Mouse (Mus musculus) stomach, embryonic 14.5 days (tissue): ENCODE data around the gene Arrb1. TPM values are rescaled to one million over a fixed set of nuclear protein-coding genes. Genes with fewer than 3 reads are reported as not detected.

Experiments used
- ATAC-seq: fragments of 200-750 bp; cut with Nextera tagmentation; 2 replicates; pipeline ENCODE4 v1.8.0; 2017; ENCODE audit warnings: low read depth, moderate TSS enrichment; ENCODE audit not compliant: insufficient number of reproducible peaks, insufficient read depth, low FRiP score
- H3K27ac ChIP-seq: fragments of 300-500 bp; sonication (generic); 2 replicates; pipeline ENCODE4 v1.5.1; 2014; ENCODE audit warnings: mild to moderate bottlenecking, low read length, moderate library complexity, mixed read lengths
- H3K27me3 ChIP-seq: fragments of 300-500 bp; sonication (generic); 2 replicates; pipeline ENCODE4 v1.6.1; 2014; ENCODE audit warnings: low read length, control low read depth, mixed read lengths; ENCODE audit not compliant: control insufficient read depth, insufficient read depth
- H3K36me3 ChIP-seq: fragments of 300-500 bp; sonication (generic); 2 replicates; pipeline ENCODE4 v1.6.1; 2014; ENCODE audit warnings: mild to moderate bottlenecking, control low read depth, low read length, moderate library complexity, mixed read lengths; ENCODE audit not compliant: control insufficient read depth, insufficient read depth
- H3K4me1 ChIP-seq: fragments of 300-500 bp; sonication (generic); 2 replicates; pipeline ENCODE4 v1.6.1; 2014; ENCODE audit warnings: low read length, control low read depth, mixed read lengths; ENCODE audit not compliant: control insufficient read depth, insufficient read depth
- H3K4me2 ChIP-seq: fragments of 300-500 bp; sonication (generic); replicated peaks from 2 replicates; pipeline ENCODE4 v1.6.1; 2014; ENCODE audit warnings: low read depth, low read length, control low read depth
- H3K4me3 ChIP-seq: fragments of 300-500 bp; sonication (generic); 2 replicates; pipeline ENCODE4 v1.5.1; 2014; ENCODE audit warnings: low read depth, low read length, control low read depth
- H3K9ac ChIP-seq: fragments of 300-500 bp; sonication (generic); replicated peaks from 2 replicates; pipeline ENCODE4 v1.6.1; 2014; ENCODE audit warnings: low read depth, mild to moderate bottlenecking, control low read depth, low read length, moderate library complexity, mixed read lengths
- H3K9me3 ChIP-seq: fragments of 300-500 bp; sonication (generic); 2 replicates; pipeline ENCODE4 v1.6.1; 2016; ENCODE audit warnings: low read depth, low read length, control low read depth; ENCODE audit not compliant: control insufficient read depth
- WGBS: fragments of 180-500 bp; shearing (Covaris S2); extraction: QIAGEN DNeasy Blood & Tissue Kit; methylation state at CpG from one replicate; pipeline ENCODE4 v1.1.7; 2014; 5-methylcytosine and 5-hydroxymethylcytosine counted together
- polyA plus RNA-seq: library from polyadenylated mRNA; unstranded; fragments of >200 nt; fragmentation: Nextera tagmentation; extraction: Ambion mirVana; gene quantifications from 2 replicates; pipeline ENCODE4 v1.2.1, GENCODE M21; 2014

Arrb1 gene
- polyA plus RNA-seq, 1 experiment from 2014 or later = 5.4 TPM

DNA sequence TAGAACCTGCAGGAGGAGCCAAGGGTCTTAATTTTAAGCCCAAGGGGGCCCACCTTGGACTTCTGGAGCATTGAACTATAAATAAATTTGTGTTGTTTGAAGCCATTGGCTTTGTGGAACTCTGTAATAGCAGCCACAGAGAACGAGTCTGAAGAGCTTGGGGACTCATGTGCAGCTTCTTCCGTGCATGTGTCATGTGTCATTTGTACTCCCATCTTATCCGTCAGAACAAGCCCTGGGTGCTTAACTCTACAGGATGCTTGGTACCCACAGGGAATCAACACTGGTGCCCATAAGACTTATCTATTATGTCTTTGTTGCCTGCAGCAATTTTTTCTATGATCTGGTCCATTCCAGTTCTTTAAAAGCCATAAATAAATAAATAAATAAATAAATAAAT lies 43.0 kb downstream of the Arrb1 start:
- Histone ChIP-seq H3K4me3 (no peak overlapping the region), H3K36me3 (no peaks in the 10 kb centered on the region), H3K27me3 (no peaks in the 10 kb centered on the region), H3K27ac (no peak overlapping the region), H3K9ac (no peak overlapping the region), H3K9me3 (no peaks in the 10 kb centered on the region), H3K4me2 (no peak overlapping the region), H3K4me1 (peaks cover 10% of the 10 kb centered on the region; the same call in 1 of the 2 replicates)
- WGBS = 79% methylated on average over 3 of the region's 3 CpGs
- no peak for ATAC-seq

DNA sequence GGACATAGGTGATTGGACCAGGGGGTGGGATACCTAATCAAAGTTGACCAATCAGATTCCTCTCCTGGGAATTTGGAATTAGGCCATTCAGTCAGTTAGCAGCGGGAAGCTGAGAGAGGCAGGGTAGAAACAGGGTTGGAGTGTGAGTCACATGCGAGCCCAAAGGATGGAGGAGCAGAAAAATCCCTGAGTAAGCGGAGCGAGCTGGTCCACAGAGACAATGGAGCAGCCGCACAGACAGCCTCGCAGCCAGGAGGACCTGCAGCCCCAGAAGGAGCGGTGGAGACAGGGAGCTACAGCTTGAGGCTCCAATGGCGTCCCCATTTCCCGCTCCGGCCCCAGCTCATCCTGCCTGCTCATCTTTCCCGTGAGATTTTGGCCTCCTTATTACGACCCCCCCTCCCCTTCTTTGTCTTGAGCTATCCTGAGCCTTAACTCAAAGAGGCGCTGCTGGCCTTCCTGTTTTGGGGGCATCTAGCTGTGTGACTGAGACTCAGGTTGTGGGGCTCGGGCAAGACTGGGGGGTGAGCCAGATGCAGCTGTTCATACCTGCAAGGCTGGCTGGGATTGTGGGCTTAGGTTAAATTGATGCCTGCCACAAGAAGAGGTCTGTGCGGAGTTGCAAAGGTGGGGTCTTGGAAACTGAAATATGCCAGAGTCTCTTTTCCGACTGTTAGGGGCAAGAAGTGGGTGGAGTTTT lies 44.4 kb downstream of the Arrb1 start:
- WGBS = 24% methylated on average over 16 of the region's 16 CpGs
- no peak overlapping the region for H3K27ac ChIP-seq
- H3K4me1 ChIP-seq = peaks cover 10% of the 10 kb centered on the region; the same call in 1 of the 2 replicates
- no peak overlapping the region for H3K4me3 ChIP-seq
- H3K27me3 ChIP-seq = no peaks in the 10 kb centered on the region
- H3K4me2 ChIP-seq = no peak overlapping the region
- H3K9me3 ChIP-seq = no peaks in the 10 kb centered on the region
- H3K9ac ChIP-seq = no peak overlapping the region
- ATAC-seq = no peak
- no peaks in the 10 kb centered on the region for H3K36me3 ChIP-seq

DNA sequence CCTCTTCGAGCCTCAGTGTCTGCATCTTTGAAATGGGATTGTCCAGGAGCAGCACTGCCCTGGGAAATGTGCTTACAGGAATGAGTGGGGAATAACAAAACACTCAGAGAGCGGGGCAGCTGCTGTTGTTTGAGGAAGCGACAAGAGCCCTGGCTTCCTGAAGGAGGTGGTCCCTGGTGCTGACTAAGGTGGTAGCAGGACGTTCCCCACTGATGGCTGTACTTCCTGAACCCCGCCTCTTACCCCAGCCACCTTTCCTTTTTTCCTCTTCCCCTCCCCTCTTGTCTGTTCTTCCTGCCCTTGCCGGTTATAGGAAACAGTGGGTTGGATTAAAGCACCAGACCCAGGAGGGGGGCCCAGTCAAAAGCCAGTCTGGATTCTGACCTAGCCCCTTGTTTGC lies 45.0 kb downstream of the Arrb1 start:
- H3K36me3 ChIP-seq = peaks cover under 1% of the 10 kb centered on the region; the same call in 1 of the 2 replicates
- no peaks in the 10 kb centered on the region for H3K27me3 ChIP-seq
- no peak overlapping the region for H3K4me2 ChIP-seq
- no peak overlapping the region for H3K4me3 ChIP-seq
- peaks cover 10% of the 10 kb centered on the region; the same call in 1 of the 2 replicates for H3K4me1 ChIP-seq
- no peak overlapping the region for H3K9ac ChIP-seq
- no peak for ATAC-seq
- WGBS = 43% methylated on average over 6 of the region's 6 CpGs
- no peaks in the 10 kb centered on the region for H3K9me3 ChIP-seq
- H3K27ac ChIP-seq = no peak overlapping the region

DNA sequence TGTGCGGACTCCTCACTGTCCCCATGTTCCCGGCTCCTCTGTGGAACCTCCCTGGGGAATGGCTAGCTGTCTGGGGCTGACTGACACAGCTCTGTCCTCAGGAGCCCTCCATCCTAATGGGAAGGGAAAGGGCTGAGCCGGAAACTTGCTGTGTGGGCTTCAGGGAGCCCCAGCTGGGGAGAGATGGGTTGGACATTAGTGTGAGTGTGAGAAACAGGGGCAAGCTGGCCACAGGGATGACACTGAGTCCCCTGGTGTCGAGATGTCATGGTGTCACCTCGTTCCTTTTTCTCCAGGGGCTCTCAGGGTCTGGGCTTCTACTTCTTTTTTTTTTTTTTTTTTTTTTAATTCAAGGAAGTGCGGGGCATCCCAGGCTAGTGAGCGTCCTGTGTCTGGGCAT lies 47.0 kb downstream of the Arrb1 start:
- no peaks in the 10 kb centered on the region for H3K27me3 ChIP-seq
- peaks cover 3% of the 10 kb centered on the region; the same call in 1 of the 2 replicates for H3K36me3 ChIP-seq
- no peak overlapping the region for H3K27ac ChIP-seq
- peaks cover 10% of the 10 kb centered on the region; the same call in 1 of the 2 replicates for H3K4me1 ChIP-seq
- no peak overlapping the region for H3K4me2 ChIP-seq
- no peak overlapping the region for H3K4me3 ChIP-seq
- ATAC-seq = no peak
- no peaks in the 10 kb centered on the region for H3K9me3 ChIP-seq
- WGBS = 57% methylated on average over 7 of the region's 7 CpGs
- no peak overlapping the region for H3K9ac ChIP-seq

DNA sequence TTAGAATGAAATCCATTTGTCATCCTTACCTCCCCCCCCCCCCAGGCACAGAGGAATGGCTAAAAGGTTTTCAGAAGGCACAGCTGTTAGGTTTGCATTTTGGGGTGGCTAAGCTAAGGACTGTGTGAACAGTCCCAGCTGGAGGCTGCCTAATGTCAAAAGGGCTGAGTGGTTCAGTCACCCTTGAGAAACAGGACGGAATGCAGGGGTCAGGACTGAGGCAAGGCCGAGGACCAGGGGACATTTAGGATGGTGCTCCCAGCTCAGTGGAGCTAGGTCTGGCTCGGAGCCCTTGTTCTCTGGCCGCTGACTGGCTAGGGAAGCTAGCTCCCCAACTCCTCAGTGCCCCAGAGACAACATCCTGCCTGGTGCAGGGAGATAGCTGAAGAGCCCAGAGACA lies 47.6 kb downstream of the Arrb1 start:
- Histone ChIP-seq H3K9me3 (no peaks in the 10 kb centered on the region), H3K4me3 (no peak overlapping the region), H3K27me3 (no peaks in the 10 kb centered on the region), H3K4me2 (no peak overlapping the region), H3K36me3 (peaks cover 3% of the 10 kb centered on the region; the same call in 1 of the 2 replicates), H3K4me1 (peaks cover 10% of the 10 kb centered on the region; the same call in 1 of the 2 replicates), H3K27ac (no peak overlapping the region), H3K9ac (no peak overlapping the region)
- no peak for ATAC-seq
- 55% methylated on average over 4 of the region's 4 CpGs for WGBS

DNA sequence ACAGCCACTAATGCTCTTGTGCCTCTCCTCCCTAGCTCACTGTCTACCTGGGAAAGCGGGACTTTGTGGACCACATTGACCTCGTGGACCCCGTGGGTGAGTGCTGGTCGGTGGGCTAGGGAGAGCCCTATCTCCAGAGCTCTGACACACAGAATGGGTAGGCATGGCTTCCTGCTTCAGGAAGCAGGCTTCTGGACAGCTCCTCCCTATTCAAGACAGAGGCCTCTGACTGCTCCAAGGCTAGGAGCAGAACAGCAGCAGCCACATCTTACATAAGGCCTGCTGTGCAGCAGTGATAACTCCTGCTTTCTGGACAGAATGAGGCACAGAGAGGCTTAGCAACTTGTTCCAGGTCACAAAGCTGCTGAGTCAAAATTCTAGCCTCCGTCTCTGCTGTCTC lies 48.4 kb downstream of the Arrb1 start:
- H3K9ac ChIP-seq = no peak overlapping the region
- H3K27me3 ChIP-seq = no peaks in the 10 kb centered on the region
- no peak for ATAC-seq
- H3K36me3 ChIP-seq = peaks cover 3% of the 10 kb centered on the region; the same call in 1 of the 2 replicates
- H3K4me3 ChIP-seq = no peak overlapping the region
- peaks cover 10% of the 10 kb centered on the region; the same call in 1 of the 2 replicates for H3K4me1 ChIP-seq
- no peak overlapping the region for H3K27ac ChIP-seq
- WGBS = 81% methylated on average over 5 of the region's 5 CpGs
- no peak overlapping the region for H3K4me2 ChIP-seq
- H3K9me3 ChIP-seq = no peaks in the 10 kb centered on the region

DNA sequence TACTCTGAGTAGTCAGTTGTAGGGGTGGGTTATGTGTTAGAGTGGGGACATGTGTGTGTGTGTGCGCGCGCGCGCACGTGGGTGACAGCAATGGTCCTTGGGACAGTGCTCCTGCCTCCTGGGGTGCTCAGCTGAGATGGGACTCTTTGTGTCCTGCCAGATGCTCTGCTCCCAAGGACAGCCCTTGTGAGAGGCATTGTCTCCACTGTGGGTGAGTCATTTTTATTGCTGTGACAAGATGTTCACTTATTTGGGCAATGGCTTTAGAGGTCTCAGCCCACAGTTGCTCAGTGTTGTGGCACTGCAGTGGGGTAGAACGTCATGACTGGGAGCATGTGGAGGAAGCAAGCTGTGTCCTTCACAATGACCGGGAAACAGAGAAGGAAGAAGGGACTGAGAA lies 50.7 kb downstream of the Arrb1 start:
- WGBS = 92% methylated on average over 8 of the region's 8 CpGs
- Histone ChIP-seq H3K27me3 (no peaks in the 10 kb centered on the region), H3K9ac (no peak overlapping the region), H3K9me3 (no peaks in the 10 kb centered on the region), H3K27ac (no peak overlapping the region), H3K4me1 (peaks cover 6% of the 10 kb centered on the region; the same call in 1 of the 2 replicates), H3K4me3 (no peak overlapping the region), H3K36me3 (peaks cover 3% of the 10 kb centered on the region; the same call in 1 of the 2 replicates), H3K4me2 (no peak overlapping the region)
- ATAC-seq = no peak

DNA sequence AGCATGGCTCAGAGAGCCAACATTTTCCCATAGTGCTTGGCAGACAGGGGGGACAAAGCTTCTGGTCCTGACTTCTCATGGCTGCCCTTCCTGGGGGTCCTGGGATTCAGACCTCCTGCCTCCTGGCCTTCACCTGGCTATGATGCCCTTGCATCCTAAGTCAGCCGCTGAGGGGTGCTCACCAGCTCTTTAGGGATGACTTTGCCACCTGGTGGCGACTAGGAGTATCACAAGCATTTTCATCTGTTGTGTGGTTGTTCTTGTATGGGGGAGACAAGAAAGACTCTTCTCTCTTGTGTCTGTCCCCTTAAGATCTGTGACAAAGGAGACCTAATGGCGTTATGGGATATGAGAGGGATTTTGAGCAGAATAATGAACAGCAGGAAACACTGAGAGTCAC lies 54.8 kb downstream of the Arrb1 start:
- Histone ChIP-seq H3K36me3 (peaks cover 7% of the 10 kb centered on the region), H3K27me3 (no peaks in the 10 kb centered on the region), H3K27ac (no peak overlapping the region), H3K9me3 (no peaks in the 10 kb centered on the region), H3K4me1 (no peaks in the 10 kb centered on the region), H3K4me3 (no peak overlapping the region), H3K4me2 (no peak overlapping the region), H3K9ac (no peak overlapping the region)
- ATAC-seq = no peak
- 19% methylated on average over 3 of the region's 3 CpGs for WGBS

DNA sequence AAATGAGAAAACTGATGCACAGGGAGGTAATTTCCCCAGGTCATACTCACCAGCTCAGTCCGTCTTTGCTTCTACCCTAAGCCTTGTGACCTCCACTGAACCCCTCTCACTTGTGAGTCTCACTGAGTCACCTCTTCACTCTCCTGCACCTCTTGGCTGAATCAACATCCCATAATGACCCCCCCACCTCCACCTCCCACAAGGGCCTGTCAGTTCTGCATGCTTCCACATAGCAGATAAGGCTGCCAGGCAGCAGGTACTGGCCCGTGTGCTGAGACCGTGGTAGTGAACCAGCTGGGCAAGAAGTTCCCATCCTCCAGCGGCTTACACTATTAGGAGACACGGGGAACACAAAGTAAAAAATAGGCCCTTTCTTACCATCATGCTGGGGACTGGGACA lies 55.4 kb downstream of the Arrb1 start:
- Histone ChIP-seq H3K27me3 (no peaks in the 10 kb centered on the region), H3K4me2 (no peak overlapping the region), H3K9me3 (no peaks in the 10 kb centered on the region), H3K4me3 (no peak overlapping the region), H3K36me3 (peaks cover 7% of the 10 kb centered on the region; the same call in 1 of the 2 replicates), H3K9ac (no peak overlapping the region), H3K4me1 (no peaks in the 10 kb centered on the region), H3K27ac (no peak overlapping the region)
- ATAC-seq = no peak
- 89% methylated on average over 5 of the region's 5 CpGs for WGBS
